Mouse (Mus musculus) MEL (cell line): Measurements from ENCODE around the gene Ripor3. TPM values are rescaled to one million over a fixed set of nuclear protein-coding genes. Genes with fewer than 3 reads are reported as not detected.

Experiments
- DNase-seq: peaks from one replicate; pipeline ENCODE4 v3.0.0; 2011; ENCODE audit warnings: low read depth, low spot score
- H3K27ac ChIP-seq: 2 replicates; pipeline ENCODE4 v1.5.1; 2012; ENCODE audit warnings: low read depth, mild to moderate bottlenecking, control low read depth, low read length, moderate library complexity; ENCODE audit not compliant: control insufficient read depth
- H3K27me3 ChIP-seq, 2 experiments: fragments of 150-350 bp in 1 of 2; sonication (generic) in 1 of 2; 2 replicates each; pipeline ENCODE4 v1.6.1; 2012; ENCODE audit warnings: low read length in 2 of 2, mild to moderate bottlenecking in 2 of 2, improper control_type of control experiment in 1 of 2, moderate library complexity in 1 of 2; ENCODE audit not compliant: insufficient read depth in 2 of 2, control insufficient read depth in 1 of 2
- H3K36me3 ChIP-seq, 2 experiments: 2 replicates each; pipeline ENCODE4 v1.6.1; 2012 to 2014; ENCODE audit warnings: low read length in 2 of 2, improper control_type of control experiment in 1 of 2, inconsistent platforms in 1 of 2, mild to moderate bottlenecking in 1 of 2; ENCODE audit not compliant: insufficient read depth in 2 of 2, control insufficient read depth in 1 of 2
- H3K4me1 ChIP-seq, 2 experiments: fragments of 150-350 bp in 1 of 2; sonication (generic) in 1 of 2; 2 replicates each; pipeline ENCODE4 v1.6.1; 2012; ENCODE audit warnings: low read length in 2 of 2, improper control_type of control experiment in 1 of 2, mild to moderate bottlenecking in 1 of 2; ENCODE audit not compliant: insufficient read depth in 2 of 2, control insufficient read depth in 1 of 2
- H3K4me3 ChIP-seq, 2 experiments: fragments of 150-350 bp in 1 of 2; sonication (generic) in 1 of 2; 2 replicates each; pipeline ENCODE4 v1.5.1; 2012; ENCODE audit warnings: low read depth in 2 of 2, low read length in 2 of 2, mild to moderate bottlenecking in 2 of 2, moderate library complexity in 2 of 2, control low read depth in 1 of 2, improper control_type of control experiment in 1 of 2; ENCODE audit not compliant: control insufficient read depth in 1 of 2, insufficient read depth in 1 of 2
- H3K79me2 ChIP-seq: 2 replicates; pipeline ENCODE4 v1.6.1; 2012; ENCODE audit warnings: mild to moderate bottlenecking, low read length, moderate library complexity; ENCODE audit not compliant: control insufficient read depth, poor library complexity, insufficient read depth
- H3K9ac ChIP-seq: 2 replicates; pipeline ENCODE4 v1.6.1; 2012; ENCODE audit warnings: low read depth, mild to moderate bottlenecking, control low read depth, low read length, moderate library complexity; ENCODE audit not compliant: control insufficient read depth, poor library complexity, severe bottlenecking
- H3K9me3 ChIP-seq: fragments of 150-350 bp; sonication (generic); replicated peaks from 2 replicates; pipeline ENCODE4 v1.6.1; 2012; ENCODE audit warnings: mild to moderate bottlenecking, low read length, improper control_type of control experiment, moderate library complexity; ENCODE audit not compliant: insufficient read depth
- BHLHE40 ChIP-seq: IDR thresholded peaks from 2 replicates; pipeline ENCODE4 v1.6.1; 2012; ENCODE audit warnings: low read depth, mild to moderate bottlenecking, inconsistent platforms, low read length, improper control_type of control experiment, borderline replicate concordance
- CTCF ChIP-seq, 3 experiments: IDR thresholded peaks in 2 of 3; conservative IDR thresholded peaks in 1 of 3; 2 replicates each; pipeline ENCODE4 v1.5.1; 2011 to 2012; ENCODE audit warnings: low read length in 3 of 3, low read depth in 2 of 3, mild to moderate bottlenecking in 2 of 3, improper control_type of control experiment in 1 of 3, inconsistent platforms in 1 of 3, mixed read lengths in 1 of 3, moderate library complexity in 1 of 3; ENCODE audit not compliant: control insufficient read depth in 1 of 3, insufficient read depth in 1 of 3, poor library complexity in 1 of 3, severe bottlenecking in 1 of 3
- ETS1 ChIP-seq: IDR thresholded peaks from 2 replicates; pipeline ENCODE4 v1.6.1; 2012; ENCODE audit warnings: low read depth, mild to moderate bottlenecking, inconsistent platforms, low read length, improper control_type of control experiment, moderate library complexity
- GATA1 ChIP-seq: IDR thresholded peaks from 2 replicates; pipeline ENCODE4 v1.6.1; 2011; ENCODE audit warnings: low read depth, low read length, improper control_type of control experiment
- MYB ChIP-seq: IDR thresholded peaks from 2 replicates; pipeline ENCODE4 v1.6.1; 2011; ENCODE audit warnings: mild to moderate bottlenecking, low read depth, low read length, improper control_type of control experiment
- MYC ChIP-seq: IDR thresholded peaks from 2 replicates; pipeline ENCODE4 v1.6.1; 2011; ENCODE audit warnings: low read depth, mild to moderate bottlenecking, low read length, improper control_type of control experiment, moderate library complexity
- POLR2A ChIP-seq, 2 experiments: IDR thresholded peaks; 2 replicates each; pipeline ENCODE4 v1.6.1; 2011 to 2012; ENCODE audit warnings: low read length in 2 of 2, mild to moderate bottlenecking in 2 of 2, control low read depth in 1 of 2, improper control_type of control experiment in 1 of 2, low read depth in 1 of 2, moderate library complexity in 1 of 2; ENCODE audit not compliant: control insufficient read depth in 1 of 2, insufficient read depth in 1 of 2, poor library complexity in 1 of 2
- POLR2AphosphoS2 ChIP-seq: IDR thresholded peaks from 2 replicates; pipeline ENCODE4 v1.6.1; 2011; ENCODE audit warnings: low read length, improper control_type of control experiment
- RAD21 ChIP-seq: IDR thresholded peaks from 2 replicates; pipeline ENCODE4 v1.6.1; 2011; ENCODE audit warnings: mild to moderate bottlenecking, low read depth, low read length, improper control_type of control experiment
- RCOR1 ChIP-seq: IDR thresholded peaks from 2 replicates; pipeline ENCODE4 v1.6.1; 2012; ENCODE audit warnings: low read depth, mild to moderate bottlenecking, inconsistent platforms, low read length, improper control_type of control experiment
- SMC3 ChIP-seq: IDR thresholded peaks from 2 replicates; pipeline ENCODE4 v1.6.1; 2011; ENCODE audit warnings: low read depth, low read length, improper control_type of control experiment
- polyA plus RNA-seq, 2 experiments: library from polyadenylated mRNA; stranded (reverse) in 1 of 2; unstranded in 1 of 2; fragments of >175 nt in 1 of 2; fragments of >200 nt in 1 of 2; gene quantifications; 2 replicates each; pipeline versions ENCODE4 v1.2.1 to v1.2.4; 2012; ENCODE audit warnings: low replicate concordance in 2 of 2, low read depth in 1 of 2; ENCODE audit not compliant: insufficient read length in 2 of 2, insufficient read depth in 1 of 2, missing spikeins in 1 of 2
- total RNA-seq: library from RNA; depleted of rRNA; stranded (reverse); fragments of 300-350 nt; gene quantifications from 2 replicates; pipeline ENCODE4 v1.2.3, GENCODE M21; 2012; rRNA removed

The Ripor3 gene
- total RNA-seq (not detected in 2 replicates), polyA plus RNA-seq (not detected)

- Histone ChIP-seq H3K9ac (no peak within 1 kb of the TSS), H3K9me3 (no peaks in the 10 kb centered on the region), H3K4me3 (no peak within 1 kb of the TSS), H3K79me2 (no peaks in the 10 kb centered on the region; the same call in 1 of the 2 replicates), H3K27ac (no peak within 1 kb of the TSS), H3K27me3 (no peaks in the 10 kb centered on the region), H3K36me3 (no peaks in the 10 kb centered on the region), H3K4me1 (0 out of 4 replicates have a peak, but pooled peaks cover 0 to 2% of the 10 kb centered on the region in 2 experiments)
- peak; percentile 81 for DNase-seq
- peak; percentile 58 for TF ChIP-seq RAD21
- no peak for TF ChIP-seq POLR2AphosphoS2
- 0 out of 2 replicates have a peak, but pooled peaks have one; percentile 7 for TF ChIP-seq BHLHE40
- no peak for TF ChIP-seq MYB
- peak; percentile 75 to 98 (median 86) for TF ChIP-seq CTCF (IDR thresholded peaks at IDR 0.05 in 2 of 3, conservative IDR thresholded peaks at IDR 0.05 in 1 of 3; ENCODE audit: control insufficient read depth in 1 of 3, insufficient read depth in 1 of 3, low read depth in 2 of 3, low read length in 3 of 3, poor library complexity in 1 of 3, severe bottlenecking in 1 of 3)
- TF ChIP-seq SMC3: peak; percentile 64
- TF ChIP-seq MYC: no peak
- TF ChIP-seq POLR2A (IDR thresholded peaks at IDR 0.05; ENCODE audit: control insufficient read depth in 1 of 2, insufficient read depth in 1 of 2, low read depth in 1 of 2, low read length in 2 of 2, poor library complexity in 1 of 2): no peak
- TF ChIP-seq RCOR1: no peak
- peak; percentile 45; the same call in 1 of the 2 replicates for TF ChIP-seq GATA1
These were observed at the start of gene Ripor3 for GRCm38 (mm10) chr2:168009936-168010668. TSS of gene Ripor3 (minus strand) at chr2:168010618.

- Histone ChIP-seq H3K9ac (no peak overlapping the region), H3K27me3 (no peaks in the 10 kb centered on the region), H3K9me3 (no peaks in the 10 kb centered on the region)
- TF ChIP-seq ETS1 (no peak), CTCF (IDR thresholded peaks at IDR 0.05 in 2 of 3, conservative IDR thresholded peaks at IDR 0.05 in 1 of 3; ENCODE audit: control insufficient read depth in 1 of 3, insufficient read depth in 1 of 3, low read depth in 2 of 3, low read length in 3 of 3, poor library complexity in 1 of 3, severe bottlenecking in 1 of 3) (peak; percentile 20 to 49 (median 22))
- TF ChIP-seq, all 39 proteins: peak for 1
- Histone ChIP-seq H3K4me3 (no peak overlapping the region), H3K79me2 (no peaks in the 10 kb centered on the region), H3K4me1 (no peaks in the 10 kb centered on the region), H3K36me3 (no peaks in the 10 kb centered on the region), H3K27ac (no peak overlapping the region)
- peak; percentile 24 for DNase-seq
These were observed 48.9 kb upstream of the Ripor3 start for GRCm38 (mm10) chr2:168059200-168059790.
